Comparison of ENCODE assay signal across 28 mouse cellular contexts in genomic region chr9:78633976-78634375, GRCm38 (mm10). TPM values are rescaled to one million over a fixed set of nuclear protein-coding genes. Genes with fewer than 3 reads are reported as not detected.
DNase-seq lines count a peak whose midpoint lies in the region; ATAC-seq and TF ChIP-seq lines count a peak whose summit lies in the region.
"Had no signal": no experiment of that assay in that cellular context is flagged by ENCODE, and none has a peak within 500 bp of the region (broad histone marks: within the 10 kb centered on the region; RNA-seq: fewer than 3 reads in every experiment).

No protein-coding gene starts in this region.

- no peak for TF ChIP-seq CTCF in C2C12 (IDR thresholded peaks at IDR 0.05; ENCODE audit: control insufficient read depth, insufficient read depth, insufficient read length)

- H3K4me3 ChIP-seq in C2C12 (ENCODE audit: insufficient read depth, poor library complexity, severe bottlenecking) = no peak overlapping the region
- no peak overlapping the region for H3K4me3 ChIP-seq in forebrain, embryonic 13.5 days
- H3K4me3 ChIP-seq in forebrain, embryonic 15.5 days = no peak overlapping the region
- H3K4me3 ChIP-seq: embryonic facial prominence, embryonic 12.5 days; gastrocnemius, adult 2 months; hindbrain, embryonic 13.5 days; left cerebral cortex, adult 2 months; limb, embryonic 13.5 days; megakaryocyte, embryonic 14.5 days; midbrain, embryonic 12.5 days had no signal

- DNase-seq in 3T3-L1 (ENCODE audit: low read depth, low spot score) = peak; percentile 92
- peak; percentile 74 for DNase-seq in adrenal gland, adult 2 months
- DNase-seq in adrenal gland, postnatal 36 days = peak; percentile 51 to 56
- no peak for DNase-seq in kidney, adult 11 months
- no peak for DNase-seq in frontal cortex, adult 2 months (ENCODE audit: extremely low spot score in 1 of 2, low spot score in 1 of 2)
- DNase-seq: cerebellum, adult 11-12 months; cerebellum, adult 9-11 months; embryo, embryonic 11 days; gastrocnemius, adult 2 months; gastrocnemius, postnatal 36 days; heart, postnatal 4 days; kidney, postnatal 14 days; liver, postnatal 0 days; lung, postnatal 36 days; retina, postnatal 1 day; right cerebral cortex, postnatal 14 days had no signal

- no peaks in the 10 kb centered on the region for H3K9me3 ChIP-seq in forebrain, embryonic 13.5 days (replicated peaks)
- no peaks in the 10 kb centered on the region for H3K9me3 ChIP-seq in forebrain, embryonic 15.5 days
- H3K9me3 ChIP-seq: embryonic facial prominence, embryonic 12.5 days; G1E; hindbrain, embryonic 13.5 days; limb, embryonic 13.5 days; megakaryocyte, embryonic 14.5 days; midbrain, embryonic 12.5 days had no signal

- no peaks in the 10 kb centered on the region for H3K79me3 ChIP-seq in C2C12 (ENCODE audit: low read depth)

- H3ac ChIP-seq in C2C12 (ENCODE audit: control insufficient read depth, insufficient read length, low read depth) = no peak overlapping the region

- ATAC-seq in forebrain, embryonic 13.5 days = no peak
- no peak for ATAC-seq in forebrain, embryonic 15.5 days (replicated peaks)
- ATAC-seq: intestine, embryonic 16.5 days; liver, postnatal 0 days had no signal

- H3K4me1 ChIP-seq in forebrain, embryonic 13.5 days = no peaks in the 10 kb centered on the region
- H3K4me1 ChIP-seq in forebrain, embryonic 15.5 days = no peaks in the 10 kb centered on the region
- H3K4me1 ChIP-seq: embryonic facial prominence, embryonic 12.5 days; hindbrain, embryonic 13.5 days; megakaryocyte, embryonic 14.5 days had no signal

- peaks cover 13% of the 10 kb centered on the region for H3K36me3 ChIP-seq in C2C12 (ENCODE audit: control insufficient read depth, insufficient read depth)
- no peaks in the 10 kb centered on the region for H3K36me3 ChIP-seq in forebrain, embryonic 13.5 days (ENCODE audit: poor library complexity, severe bottlenecking)
- no peaks in the 10 kb centered on the region for H3K36me3 ChIP-seq in forebrain, embryonic 15.5 days
- H3K36me3 ChIP-seq: embryonic facial prominence, embryonic 12.5 days; hindbrain, embryonic 13.5 days; limb, embryonic 13.5 days; midbrain, embryonic 12.5 days had no signal

- H3K27ac ChIP-seq in forebrain, embryonic 13.5 days = no peak overlapping the region
- H3K27ac ChIP-seq in forebrain, embryonic 15.5 days (replicated peaks) = no peak overlapping the region
- H3K27ac ChIP-seq: embryonic facial prominence, embryonic 12.5 days; gastrocnemius, adult 2 months; hindbrain, embryonic 13.5 days; left cerebral cortex, adult 2 months; limb, embryonic 13.5 days; midbrain, embryonic 12.5 days had no signal

- no peak overlapping the region for H3K4me2 ChIP-seq in forebrain, embryonic 13.5 days
- no peak overlapping the region for H3K4me2 ChIP-seq in forebrain, embryonic 15.5 days (replicated peaks)
- H3K4me2 ChIP-seq: embryonic facial prominence, embryonic 12.5 days; hindbrain, embryonic 13.5 days; limb, embryonic 13.5 days; liver, embryonic 11.5 days; midbrain, embryonic 12.5 days had no signal

- no peak overlapping the region for H3K9ac ChIP-seq in forebrain, embryonic 13.5 days
- no peak overlapping the region for H3K9ac ChIP-seq in forebrain, embryonic 15.5 days (replicated peaks)
- H3K9ac ChIP-seq: embryonic facial prominence, embryonic 12.5 days; hindbrain, embryonic 13.5 days; limb, embryonic 13.5 days; liver, postnatal 0 days; midbrain, embryonic 12.5 days had no signal

- 95% methylated on average over 3 of the region's 3 CpGs for WGBS in forebrain, embryonic 13.5 days
- 98% methylated on average over 3 of the region's 3 CpGs for WGBS in forebrain, embryonic 15.5 days

- H3K27me3 ChIP-seq in C2C12 (ENCODE audit: control insufficient read depth, insufficient read depth, insufficient read length) = no peaks in the 10 kb centered on the region
- H3K27me3 ChIP-seq in forebrain, embryonic 13.5 days = no peaks in the 10 kb centered on the region
- H3K27me3 ChIP-seq in forebrain, embryonic 15.5 days = no peaks in the 10 kb centered on the region
- H3K27me3 ChIP-seq: embryonic facial prominence, embryonic 12.5 days; hindbrain, embryonic 13.5 days; limb, embryonic 13.5 days; midbrain, embryonic 12.5 days had no signal

- H3K79me2 ChIP-seq in C2C12 (ENCODE audit: control insufficient read depth, insufficient read depth) = no peaks in the 10 kb centered on the region

TF ChIP-seq in C2C12, 6 proteins besides CTCF, POLR2A, EP300 and RAD21:
- TF ChIP-seq USF1 (IDR thresholded peaks at IDR 0.05; ENCODE audit: low read depth) = no peak
- TF ChIP-seq MAX (IDR thresholded peaks at IDR 0.05) = peak; percentile 71
- no peak for TF ChIP-seq MYOG (IDR thresholded peaks at IDR 0.05; ENCODE audit: control insufficient read depth, extremely low read depth, insufficient read length)
- peak; percentile 13 for TF ChIP-seq MYOD1 (IDR thresholded peaks at IDR 0.05; ENCODE audit: control insufficient read depth, insufficient read length, low read depth)
- TF ChIP-seq FOSL1 (IDR thresholded peaks at IDR 0.05; ENCODE audit: insufficient read depth, low read length, poor library complexity, severe bottlenecking) = peak; percentile 60
- TF ChIP-seq CEBPB (IDR thresholded peaks at IDR 0.05; ENCODE audit: low read depth) = peak; percentile 24
TF ChIP-seq in C2C12: peak in this region for 4.

RNA-seq across cellular contexts. Expression of gene Cd109, which starts 18.6 kb away (rescaled TPM):
- 5.9 TPM for polyA plus RNA-seq in C2C12 (2012; fragmentation: generic; extraction: Trizol)
- total RNA-seq in adrenal gland, adult 2 months (2021) = under 1 TPM; 0.09 to 0.28 TPM
- 0.80 and 0.82 TPM in 2 replicates for polyA plus RNA-seq in adrenal gland, adult 2 months (2012; rRNA removed)
- under 1 TPM; 0.26 to 0.30 TPM for total RNA-seq in adrenal gland, postnatal 36 days (2021)
- polyA plus RNA-seq in forebrain, embryonic 13.5 days (2015; fragmentation: Nextera tagmentation; extraction: Ambion mirVana) = 1.6 and 2.1 TPM in 2 replicates
- 1.1 and 1.5 TPM in 2 replicates for polyA plus RNA-seq in forebrain, embryonic 15.5 days (2015; fragmentation: Nextera tagmentation; extraction: Ambion mirVana)
- 0.17 and 0.22 TPM in 2 replicates for polyA plus RNA-seq in frontal cortex, adult 2 months (2012; rRNA removed)

RNA-seq across cellular contexts. Expression of gene Slc17a5, which starts 46.1 kb away (rescaled TPM):
- 3.7 TPM for polyA plus RNA-seq in C2C12 (2012; fragmentation: generic; extraction: Trizol)
- total RNA-seq in adrenal gland, adult 2 months (2021) = 10 to 100 TPM in 1 of 2 experiments, 1 to 10 TPM in 1; 9.2 to 12.9 TPM
- 5.9 TPM in 2 replicates for polyA plus RNA-seq in adrenal gland, adult 2 months (2012; rRNA removed)
- 10 to 100 TPM in 1 of 2 experiments, 1 to 10 TPM in 1; 7.4 to 16.4 TPM for total RNA-seq in adrenal gland, postnatal 36 days (2021)
- polyA plus RNA-seq in forebrain, embryonic 13.5 days (2015; fragmentation: Nextera tagmentation; extraction: Ambion mirVana) = 15.3 and 15.8 TPM in 2 replicates
- polyA plus RNA-seq in forebrain, embryonic 15.5 days (2015; fragmentation: Nextera tagmentation; extraction: Ambion mirVana) = 15.9 and 18.0 TPM in 2 replicates
- 14.7 and 17.1 TPM in 2 replicates for polyA plus RNA-seq in frontal cortex, adult 2 months (2012; rRNA removed)

Comparison
In these comparisons a context has a peak if more than half of its experiments do, and no peak if none do; other contexts are left out.
1. DNase-seq: peak in 3T3-L1 (single experiment), adrenal gland, adult 2 months (single experiment) and adrenal gland, postnatal 36 days (2 of 2); none in kidney, adult 11 months (single experiment) and frontal cortex, adult 2 months (0 of 2).